Mouse (Mus musculus): ENCODE measurements around the gene Ptprg. TPM values are rescaled to one million over a fixed set of nuclear protein-coding genes. Genes with fewer than 3 reads are reported as not detected.

Ptprg gene
- polyA plus RNA-seq, 1 experiment: 11.0 TPM

DNA sequence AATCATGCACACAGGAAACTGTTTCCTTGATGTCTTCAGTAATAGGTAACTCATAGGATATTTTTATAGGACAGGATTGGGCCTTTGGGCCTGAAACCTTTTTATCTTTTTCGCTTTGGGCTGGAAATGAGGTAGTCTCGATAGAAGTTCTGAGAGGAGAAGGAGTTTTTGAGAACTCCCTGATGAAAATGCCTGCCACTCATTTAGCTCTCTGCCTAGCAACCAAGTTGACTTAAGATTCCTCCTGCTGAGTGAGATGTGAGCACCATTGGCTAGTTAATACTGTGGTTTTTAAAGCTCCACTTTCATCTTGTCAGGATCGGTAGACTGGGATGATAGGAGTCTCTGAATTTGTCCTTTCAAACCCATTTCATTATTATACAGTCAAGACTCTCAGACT is 162.9 kb downstream of the Ptprg start:
- WGBS: 85% methylated on average over 3 of the region's 3 CpGs
- no peak for DNase-seq (ENCODE audit: low read depth, low spot score)

DNA sequence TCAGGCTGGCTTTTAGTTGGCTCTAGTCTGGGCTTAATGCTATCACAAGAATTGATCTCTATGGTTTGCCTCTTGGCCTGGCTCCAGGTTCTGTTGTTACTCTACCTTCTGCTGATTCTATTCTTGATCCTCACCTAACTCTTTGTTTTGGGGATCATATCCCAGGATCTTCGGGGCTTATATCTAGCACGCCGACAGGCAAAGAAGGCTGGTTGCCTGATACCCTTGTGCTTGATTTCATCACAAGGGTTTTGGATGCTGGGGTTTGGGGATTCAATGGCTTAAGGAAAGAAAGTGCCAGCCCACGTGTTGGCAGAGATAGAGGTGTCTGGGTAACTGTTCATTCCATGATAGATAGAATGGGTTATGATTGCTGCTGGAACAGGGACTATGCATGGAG is 164.9 kb downstream of the Ptprg start:
- DNase-seq (ENCODE audit: low read depth, low spot score): no peak
- 93% methylated on average over 4 of the region's 4 CpGs for WGBS

DNA sequence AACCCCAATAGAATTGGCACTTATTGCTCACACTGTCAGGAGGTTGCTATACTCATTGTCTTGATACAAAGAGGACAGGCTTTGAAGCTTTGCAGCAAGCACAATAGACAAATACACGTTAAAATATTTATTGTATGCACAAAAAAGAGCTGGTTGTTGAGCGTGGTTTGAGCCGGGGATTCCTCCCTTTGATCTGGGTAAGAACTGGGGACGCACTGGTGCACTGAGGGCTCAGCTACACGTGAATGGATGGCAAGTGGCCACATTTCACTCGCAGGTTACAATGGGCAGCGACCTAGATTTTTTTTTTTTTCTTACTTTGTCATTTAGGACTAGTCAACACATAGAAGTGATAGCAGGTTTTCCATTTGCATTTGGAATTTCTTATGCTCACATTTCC is 165.9 kb downstream of the Ptprg start:
- 61% methylated on average over 7 of the region's 7 CpGs for WGBS

DNA sequence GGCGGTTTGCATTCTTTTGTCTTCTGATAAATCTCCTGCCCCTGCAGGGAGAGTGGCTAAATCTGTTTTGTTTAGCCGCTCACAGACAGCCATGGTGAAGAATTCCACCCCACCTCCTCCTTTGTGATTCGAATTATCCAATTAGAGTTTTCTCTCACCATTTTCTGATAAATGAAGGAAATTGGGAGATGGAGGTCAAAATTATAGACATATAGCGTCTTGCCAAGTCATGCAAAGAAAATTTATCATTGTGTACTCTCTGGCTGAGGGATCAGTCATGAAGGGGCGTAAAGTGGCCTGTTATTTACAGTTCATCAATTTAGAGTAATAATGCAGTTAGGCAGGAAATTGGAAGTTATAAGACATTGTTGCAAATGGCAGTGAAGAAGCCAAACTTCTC is 168.8 kb downstream of the Ptprg start:
- 79% methylated on average over 5 of the region's 5 CpGs for WGBS
- DNase-seq (ENCODE audit: low read depth, low spot score): no peak

More for the DNA sequence above, 165.9 kb downstream of the Ptprg start:
- no peak for DNase-seq (ENCODE audit: low read depth, low spot score)

DNA sequence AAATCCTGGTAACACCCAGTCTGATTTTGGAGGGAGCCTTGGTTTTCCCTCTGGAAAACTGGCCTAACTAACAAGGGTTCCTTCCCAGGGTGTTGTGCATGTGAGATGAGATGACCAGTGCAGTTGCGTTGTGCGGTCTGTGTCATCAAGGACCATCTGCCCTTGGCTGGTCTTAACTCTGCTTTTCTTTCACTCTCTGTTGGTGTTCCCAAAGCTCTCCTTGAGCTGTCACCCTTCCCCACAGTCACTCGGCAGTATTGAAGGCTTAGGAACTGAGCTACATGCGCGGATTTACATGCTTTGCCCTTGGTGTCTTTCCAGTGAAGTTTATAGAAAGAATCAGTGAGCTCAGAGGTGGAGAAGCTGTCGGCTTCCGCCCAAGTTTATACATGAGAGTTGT is 170.5 kb downstream of the Ptprg start:
- no peak for DNase-seq (ENCODE audit: low read depth, low spot score)
- 89% methylated on average over 7 of the region's 7 CpGs for WGBS

DNA sequence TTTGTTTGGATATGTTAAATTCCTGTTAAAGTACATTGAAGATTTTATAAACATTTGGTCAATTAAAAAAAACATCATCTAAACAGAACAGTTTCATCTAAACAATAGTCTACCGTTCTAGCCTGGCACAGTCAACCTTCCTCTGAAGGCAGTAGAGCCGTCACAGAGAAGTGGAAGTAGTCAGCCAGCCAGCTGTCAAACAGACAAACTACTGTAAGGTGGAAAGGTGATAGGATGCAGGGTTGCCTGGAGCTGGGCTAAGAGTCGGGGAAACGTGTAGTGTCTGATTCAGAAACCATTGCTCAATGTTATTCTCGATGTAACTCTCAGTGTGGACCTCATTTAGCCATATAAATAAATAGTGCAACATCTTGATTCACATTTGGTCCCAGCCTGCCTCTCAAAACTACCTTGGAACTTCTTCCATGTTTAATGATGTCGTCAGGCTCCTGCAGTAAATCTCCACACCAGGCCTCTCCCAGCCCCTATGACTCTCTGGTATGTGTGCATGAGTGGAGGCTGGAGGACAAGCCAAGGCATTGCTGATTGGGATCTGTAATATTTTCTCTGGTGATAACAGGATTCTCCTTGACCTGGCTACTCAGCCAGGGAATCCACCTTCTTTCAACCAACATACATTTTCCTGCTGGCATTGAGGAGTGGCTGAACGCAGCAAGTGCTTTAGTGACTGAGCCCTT is 178.0 kb downstream of the Ptprg start:
- 56% methylated on average over 7 of the region's 7 CpGs for WGBS

DNA sequence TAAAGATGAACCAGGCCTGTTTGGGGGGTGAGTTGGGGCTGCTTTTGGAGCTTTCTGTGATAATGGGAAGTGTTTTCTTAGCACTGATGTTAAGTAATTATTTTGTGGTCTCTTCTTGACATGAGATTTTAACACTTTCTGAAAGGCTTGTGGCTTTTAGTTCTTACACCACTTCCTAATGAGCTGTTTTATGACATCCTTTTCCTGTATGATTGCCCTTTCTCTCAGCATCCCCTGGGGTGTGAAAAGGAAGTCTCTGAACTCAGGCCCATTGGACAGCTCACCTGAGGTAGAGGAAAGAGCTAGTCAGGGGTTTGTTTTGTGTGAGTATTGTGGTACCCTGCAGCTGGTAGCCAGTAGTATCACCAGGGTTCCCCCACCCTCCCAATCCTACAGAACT is 179.0 kb downstream of the Ptprg start:
- no peak for DNase-seq (ENCODE audit: low read depth, low spot score)

More for the DNA sequence above, 178.0 kb downstream of the Ptprg start:
- no peak for DNase-seq (ENCODE audit: low read depth, low spot score)

DNA sequence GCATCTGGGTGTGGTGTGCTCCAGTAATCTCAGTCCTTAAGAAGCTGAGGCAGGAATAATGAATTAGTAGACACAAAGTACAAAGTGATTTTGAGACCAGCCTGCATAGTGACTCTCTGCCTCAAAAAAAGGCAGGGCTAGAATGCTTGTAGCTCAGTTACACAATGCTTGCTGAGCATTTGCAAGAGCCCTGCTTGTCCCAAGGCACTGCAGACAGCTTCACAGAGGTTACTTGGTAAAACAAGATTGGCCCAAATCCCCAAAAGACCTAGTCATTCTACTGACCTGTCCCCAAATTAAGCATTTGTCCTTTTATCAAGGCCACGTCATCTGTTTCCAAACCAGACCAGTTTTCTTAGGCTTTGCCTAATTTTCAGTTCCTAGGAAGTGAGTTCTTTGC is 190.4 kb downstream of the Ptprg start:
- WGBS: 100% methylated on average over 1 of the region's 1 CpGs
- no peak for DNase-seq (ENCODE audit: low read depth, low spot score)

DNA sequence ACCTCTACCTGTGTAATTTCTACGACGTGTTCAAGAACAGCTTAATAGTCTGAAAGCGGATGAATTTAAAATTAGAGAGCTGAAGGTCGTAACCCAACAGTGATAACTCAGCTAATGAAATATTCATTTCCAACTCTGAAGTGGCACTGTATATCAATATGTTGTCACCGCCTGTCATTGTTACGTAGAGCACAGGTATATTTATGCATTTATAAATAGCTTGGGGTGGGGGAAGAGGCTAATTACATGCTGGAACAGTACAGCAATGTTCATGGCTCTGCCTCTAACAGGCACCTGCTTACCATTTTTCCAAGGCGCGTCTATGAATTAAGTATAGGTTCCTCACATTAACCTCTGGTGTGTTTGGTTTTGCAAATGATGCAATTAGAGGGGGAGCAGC is 199.3 kb downstream of the Ptprg start:
- no peak for DNase-seq (ENCODE audit: low read depth, low spot score)
- WGBS: 86% methylated on average over 8 of the region's 8 CpGs

DNA sequence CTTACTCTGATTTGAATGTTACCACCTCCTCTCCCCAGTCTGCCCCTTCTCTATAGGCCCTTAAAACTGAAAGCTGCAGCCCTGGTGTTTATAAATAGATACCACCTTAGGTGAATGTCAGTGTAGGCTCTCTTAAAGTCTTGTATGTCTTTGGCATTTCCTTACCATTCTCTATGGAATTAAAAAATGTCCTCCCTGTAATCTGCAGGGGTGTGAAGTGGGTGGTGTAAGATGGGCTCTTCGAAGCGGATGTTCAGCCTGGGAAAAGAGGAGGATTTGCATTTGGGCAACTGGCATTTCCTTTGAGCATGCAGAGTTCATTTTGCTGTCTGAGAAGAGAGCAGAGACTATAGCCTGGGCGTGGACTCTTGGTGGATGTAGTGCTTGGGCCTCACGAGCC is 201.3 kb downstream of the Ptprg start:
- 76% methylated on average over 4 of the region's 4 CpGs for WGBS
- no peak for DNase-seq (ENCODE audit: low read depth, low spot score)

DNA sequence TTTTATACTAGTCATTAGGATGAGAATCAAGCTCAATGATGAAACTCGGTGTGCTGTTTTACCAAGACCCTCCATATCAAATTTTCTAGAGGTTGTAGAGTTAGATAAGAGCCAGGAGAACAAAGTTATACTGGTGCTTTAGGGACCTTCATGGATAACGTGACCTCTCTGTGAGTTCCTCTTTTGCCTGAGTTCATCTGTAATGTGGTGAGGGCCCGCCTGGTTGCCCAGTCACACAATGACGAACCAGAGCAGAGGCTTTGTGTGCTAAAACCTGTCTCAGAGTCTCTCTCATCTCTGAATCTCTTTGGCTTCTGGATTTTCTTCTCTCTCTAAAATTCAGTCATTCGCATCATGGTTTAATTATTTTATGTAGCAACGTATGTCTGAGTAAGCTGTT is 204.9 kb downstream of the Ptprg start:
- WGBS: 87% methylated on average over 6 of the region's 6 CpGs
- no peak for DNase-seq (ENCODE audit: low read depth, low spot score)

DNA sequence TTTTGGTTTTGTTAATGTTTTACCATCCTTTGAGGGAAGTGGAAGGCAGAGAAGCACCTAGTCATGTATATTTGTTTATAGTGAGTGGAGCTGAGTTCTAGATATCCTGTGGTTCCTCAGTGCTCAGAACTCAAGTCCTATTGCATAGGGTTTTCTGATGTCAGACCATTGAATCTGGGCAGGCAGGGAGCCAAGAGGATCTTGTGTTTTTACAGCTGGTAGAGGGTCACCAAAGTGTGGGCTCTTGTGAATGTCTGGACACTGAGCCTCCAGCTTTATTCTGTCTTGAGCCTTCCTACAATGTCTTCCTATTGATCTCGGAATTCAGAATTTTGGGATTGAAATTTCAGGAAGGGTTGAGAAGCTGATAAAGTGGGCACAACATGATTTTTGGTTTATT is 206.0 kb downstream of the Ptprg start:
- WGBS: 98% methylated on average over 1 of the region's 1 CpGs
- no peak for DNase-seq (ENCODE audit: low read depth, low spot score)

DNA sequence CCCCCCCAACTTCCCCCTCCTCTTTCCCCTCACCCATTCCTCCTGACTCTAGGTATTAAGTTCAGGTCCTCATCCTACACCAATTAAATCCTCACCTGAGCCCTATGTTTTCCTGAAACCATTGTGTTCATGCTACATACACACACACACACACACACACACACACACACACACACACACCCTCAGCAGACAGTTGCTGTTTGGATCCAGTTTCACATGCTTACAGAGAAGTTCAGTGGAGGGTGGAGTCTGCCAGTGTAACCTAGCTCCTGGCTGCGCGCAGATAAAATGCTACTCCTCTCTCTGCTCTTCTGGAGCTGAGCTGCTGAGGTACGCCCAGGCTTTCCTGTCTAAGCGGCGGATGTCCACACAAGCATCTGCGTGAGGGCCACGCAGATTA is 209.7 kb downstream of the Ptprg start:
- 88% methylated on average over 7 of the region's 7 CpGs for WGBS
- no peak for DNase-seq (ENCODE audit: low read depth, low spot score)

DNA sequence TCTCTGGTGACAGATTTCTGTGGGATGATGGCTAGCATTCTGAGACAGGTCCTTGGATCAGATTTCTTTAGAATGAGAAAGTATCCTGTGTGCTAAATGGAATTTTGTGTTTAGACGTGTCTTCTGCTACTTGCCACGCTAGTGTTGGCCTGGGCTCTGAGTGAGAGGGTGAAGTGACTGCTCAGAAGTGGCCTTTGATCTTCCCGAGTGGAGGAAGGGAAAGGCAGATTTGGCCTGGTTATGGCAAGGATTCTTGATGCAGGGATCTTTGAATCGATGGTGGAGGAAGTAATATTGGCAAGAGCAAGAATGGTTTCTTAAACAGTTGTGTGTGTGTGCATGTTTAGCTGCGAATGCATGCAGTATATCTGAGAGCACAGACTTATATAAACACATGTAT is 219.4 kb downstream of the Ptprg start:
- no peak for DNase-seq (ENCODE audit: low read depth, low spot score)
- 55% methylated on average over 5 of the region's 5 CpGs for WGBS

DNA sequence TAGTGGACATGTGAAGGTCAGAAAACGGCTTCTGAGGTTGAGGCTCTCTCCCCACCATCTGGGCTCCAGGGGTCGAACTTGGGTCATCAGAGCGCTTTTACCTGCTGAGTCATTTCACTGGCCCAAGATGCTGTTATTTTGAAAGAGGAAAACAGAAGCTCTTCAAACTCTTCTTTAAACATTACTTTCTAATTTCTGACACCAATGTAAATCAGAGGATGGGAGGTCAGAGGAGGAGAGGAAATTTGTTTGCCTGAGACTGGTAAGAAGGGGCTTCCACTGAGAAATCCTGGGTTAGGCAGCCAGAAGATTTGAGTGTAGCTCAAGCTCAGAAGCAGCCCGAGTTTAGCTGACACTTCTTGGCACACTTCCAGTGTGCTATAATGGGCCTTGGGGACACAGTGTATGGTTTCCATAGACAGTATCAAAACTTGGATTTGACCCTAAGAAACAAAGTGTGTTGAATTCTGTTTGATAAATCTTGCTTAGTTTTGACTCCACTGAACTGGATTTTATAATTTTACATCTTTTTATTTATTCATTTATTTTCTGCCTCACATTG is 221.2 kb downstream of the Ptprg start:
- WGBS: 54% methylated on average over 4 of the region's 4 CpGs
- DNase-seq (ENCODE audit: low read depth, low spot score): no peak

DNA sequence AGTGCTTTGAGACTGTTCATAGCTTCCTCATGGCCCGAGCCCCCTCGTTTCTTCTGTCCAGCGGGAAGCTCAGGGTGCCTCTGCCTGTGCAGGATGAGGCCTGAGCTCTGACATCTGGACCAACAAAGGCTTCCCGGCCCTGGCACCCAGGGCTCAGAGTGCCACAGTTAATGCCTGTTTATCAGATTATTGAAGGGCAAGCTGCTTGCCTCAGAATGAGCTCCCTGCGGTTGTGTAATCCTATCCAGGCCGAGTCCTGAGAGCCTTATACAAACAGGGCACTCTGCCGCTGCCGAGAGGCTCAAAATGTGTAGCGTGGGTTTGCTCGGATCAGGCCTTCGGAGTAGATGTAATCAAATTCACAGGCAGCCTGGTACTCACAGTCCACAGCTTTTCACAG is 221.9 kb downstream of the Ptprg start:
- DNase-seq (ENCODE audit: low read depth, low spot score): no peak
- 66% methylated on average over 11 of the region's 11 CpGs for WGBS

DNA sequence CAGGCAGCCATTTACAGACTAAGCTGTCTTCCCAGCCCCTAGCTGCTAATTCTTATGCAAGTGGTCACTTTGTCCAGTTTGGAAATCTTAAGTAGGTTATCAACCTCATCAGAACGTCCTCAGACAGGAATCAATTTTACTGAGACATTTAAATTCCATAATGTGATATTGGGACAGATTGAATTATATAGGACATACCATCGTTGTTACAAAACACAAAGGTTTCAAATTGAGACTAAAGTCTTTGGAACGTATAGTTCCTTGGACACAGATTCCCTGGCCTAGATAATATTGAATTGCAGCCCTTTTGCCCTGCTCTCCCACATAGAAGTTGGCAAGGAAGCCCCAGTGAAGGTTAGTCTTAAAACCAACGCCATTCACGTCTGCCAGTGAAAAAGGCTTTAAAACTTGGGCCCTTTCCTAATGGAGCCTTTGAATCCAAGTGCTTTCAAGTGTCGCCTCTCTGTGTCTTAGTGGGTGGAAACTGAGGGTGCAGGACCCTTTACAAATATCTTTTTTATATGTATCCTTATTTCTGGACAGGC is 222.7 kb downstream of the Ptprg start:
- WGBS: 87% methylated on average over 6 of the region's 6 CpGs
- no peak for DNase-seq (ENCODE audit: low read depth, low spot score)

DNA sequence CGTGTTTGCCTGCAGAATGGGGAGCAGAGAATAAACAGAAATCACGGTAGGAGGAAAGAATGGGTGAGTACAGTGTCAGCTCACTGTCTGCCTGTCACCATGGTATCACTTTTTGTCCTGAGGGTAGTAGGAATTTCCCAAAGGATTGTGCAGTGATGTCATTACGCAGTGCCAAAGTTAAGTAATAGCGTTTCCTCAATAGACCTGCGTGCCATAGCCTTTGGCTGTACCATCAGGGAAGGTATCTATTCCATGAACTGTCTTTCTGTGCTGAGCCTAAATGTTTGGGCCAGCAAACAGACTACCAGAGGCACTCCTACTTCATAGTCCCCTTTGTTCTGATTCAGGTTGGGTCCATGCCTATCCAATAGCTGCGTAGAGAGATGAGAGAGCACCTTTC is 223.2 kb downstream of the Ptprg start:
- no peak for DNase-seq (ENCODE audit: low read depth, low spot score)
- 94% methylated on average over 6 of the region's 6 CpGs for WGBS

DNA sequence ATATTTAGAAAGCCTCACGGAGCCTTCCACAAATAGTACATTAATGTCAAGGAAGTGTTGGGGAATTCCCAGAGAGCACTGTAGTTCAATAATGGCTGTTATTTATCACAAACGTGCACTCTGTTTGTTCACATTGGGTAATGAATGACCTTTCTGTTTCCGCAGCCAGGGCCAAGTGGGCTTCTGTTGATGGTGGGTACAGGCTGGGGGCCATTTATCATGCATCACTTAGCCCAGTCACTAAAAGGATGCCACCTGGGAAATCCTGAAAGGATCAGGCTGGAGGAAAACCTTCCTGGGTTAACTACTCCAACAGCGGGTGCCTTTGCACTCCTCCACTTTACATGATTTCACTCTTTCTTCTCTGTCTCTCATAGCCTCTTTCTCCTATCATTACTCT is 237.9 kb downstream of the Ptprg start:
- WGBS: 67% methylated on average over 4 of the region's 4 CpGs
- no peak for DNase-seq (ENCODE audit: low read depth, low spot score)

DNA sequence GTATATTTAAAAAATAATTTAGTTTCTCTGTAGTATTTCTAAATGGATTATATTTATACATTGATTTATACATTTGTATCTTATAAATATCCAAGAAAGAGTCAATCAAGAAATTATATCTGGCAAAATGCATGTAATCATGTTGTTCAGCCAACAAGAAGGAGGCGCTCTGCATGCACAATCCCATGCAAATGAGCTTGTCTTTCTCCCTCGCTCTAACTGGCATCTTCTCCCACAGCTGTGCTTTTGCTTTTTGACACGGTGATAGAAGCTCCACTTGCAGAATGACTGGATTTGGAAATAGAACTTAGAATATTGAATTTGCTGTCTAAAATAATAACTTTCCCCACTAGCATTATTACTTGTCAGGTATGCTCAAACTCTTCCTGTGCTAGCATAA is 240.5 kb downstream of the Ptprg start:
- 95% methylated on average over 3 of the region's 3 CpGs for WGBS

DNA sequence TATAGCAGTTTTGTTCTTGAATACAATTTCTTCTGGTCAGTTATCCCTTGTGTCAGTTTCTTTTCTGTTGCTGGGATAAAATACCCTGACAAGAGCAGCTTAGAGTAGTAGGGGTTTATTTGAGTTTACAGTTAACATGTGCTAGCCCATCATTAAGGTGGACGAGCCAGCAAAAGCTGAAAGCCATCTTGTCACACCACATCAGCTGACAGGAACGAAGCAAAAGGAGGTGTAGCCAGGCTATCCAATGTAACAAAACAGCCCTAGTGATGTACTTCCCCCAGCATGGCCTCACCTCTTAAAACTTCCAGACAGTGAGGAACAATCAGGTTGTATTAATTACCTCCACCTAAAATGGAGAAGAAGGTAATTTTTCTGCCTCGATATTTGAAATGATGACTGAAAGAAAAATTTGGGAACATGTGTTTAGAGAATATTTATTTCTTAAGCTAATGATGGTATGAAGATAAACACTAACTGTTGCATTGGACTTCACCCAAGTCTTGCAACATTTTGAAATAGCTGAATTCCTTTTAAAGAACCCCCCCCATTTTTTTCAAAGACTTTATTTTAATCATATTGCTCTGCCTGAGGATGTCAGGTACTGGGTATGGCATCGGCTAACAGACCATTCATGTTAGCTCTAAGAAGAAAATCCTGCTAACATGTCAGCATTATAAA is 249.2 kb downstream of the Ptprg start:
- no peak for DNase-seq (ENCODE audit: low read depth, low spot score)
- 74% methylated on average over 4 of the region's 4 CpGs for WGBS

More for the DNA sequence above, 240.5 kb downstream of the Ptprg start:
- no peak for DNase-seq (ENCODE audit: low read depth, low spot score)
